Mouse (Mus musculus): ENCODE results near the gene AC131692.1. TPM values are rescaled to one million over a fixed set of nuclear protein-coding genes. Genes with fewer than 3 reads are reported as not detected.

The AC131692.1 gene
- total and polyA plus RNA-seq, 3 experiments: not detected

- H3K36me3 ChIP-seq (ENCODE audit: control insufficient read depth, insufficient read depth, low read length): no peaks in the 10 kb centered on the region
- H3K79me2 ChIP-seq (replicated peaks; ENCODE audit: control insufficient read depth, insufficient read depth, low read length): 0 out of 2 replicates have a peak, but pooled peaks cover 1% of the 10 kb centered on the region
- WGBS: 86% methylated on average over 10 of the region's 10 CpGs
- no peaks in the 10 kb centered on the region for H3K27me3 ChIP-seq (ENCODE audit: control insufficient read depth, insufficient read depth, low read length)
- no peaks in the 10 kb centered on the region for H3K4me1 ChIP-seq (ENCODE audit: control insufficient read depth, insufficient read depth, low read length)
- intact Hi-C loops (cut with DNase I): no loop called here
- no peak overlapping the region for H3K27ac ChIP-seq
- TF ChIP-seq POLR2A (IDR thresholded peaks at IDR 0.05; ENCODE audit: insufficient read depth, low read depth, low read length) (no peak), EP300 (IDR thresholded peaks at IDR 0.05; ENCODE audit: insufficient read depth, low read depth, low read length) (no peak), CTCF (IDR thresholded peaks at IDR 0.05) (no peak)
- H3K9ac ChIP-seq (ENCODE audit: low read depth, low read length): no peak overlapping the region
- no peak overlapping the region for H3K4me3 ChIP-seq
- DNase-seq: no peak
Measured at GRCm38 (mm10) chr19:6069851-6070250, 24.4 kb upstream of the AC131692.1 start.

- 91% methylated on average over 31 of the region's 31 CpGs for WGBS
- Histone ChIP-seq H3K79me2 (replicated peaks; ENCODE audit: control insufficient read depth, insufficient read depth, low read length) (0 out of 2 replicates have a peak, but pooled peaks cover 1% of the 10 kb centered on the region), H3K36me3 (ENCODE audit: control insufficient read depth, insufficient read depth, low read length) (no peaks in the 10 kb centered on the region), H3K4me3 (no peak overlapping the region), H3K27ac (no peak overlapping the region), H3K4me1 (ENCODE audit: control insufficient read depth, insufficient read depth, low read length) (no peaks in the 10 kb centered on the region), H3K27me3 (ENCODE audit: control insufficient read depth, insufficient read depth, low read length) (no peaks in the 10 kb centered on the region), H3K9ac (ENCODE audit: low read depth, low read length) (no peak overlapping the region)
- no peak for DNase-seq
- intact Hi-C loops (cut with DNase I): no loop called here
- TF ChIP-seq CTCF (IDR thresholded peaks at IDR 0.05): no peak
- no peak for TF ChIP-seq EP300 (IDR thresholded peaks at IDR 0.05; ENCODE audit: insufficient read depth, low read depth, low read length)
- no peak for TF ChIP-seq POLR2A (IDR thresholded peaks at IDR 0.05; ENCODE audit: insufficient read depth, low read depth, low read length)
Measured at GRCm38 (mm10) chr19:6070571-6071250, 23.5 kb upstream of the AC131692.1 start.

- Histone ChIP-seq H3K9ac (ENCODE audit: low read depth, low read length) (no peak overlapping the region), H3K27ac (no peak overlapping the region), H3K36me3 (ENCODE audit: control insufficient read depth, insufficient read depth, low read length) (no peaks in the 10 kb centered on the region), H3K4me1 (ENCODE audit: control insufficient read depth, insufficient read depth, low read length) (peaks cover 1% of the 10 kb centered on the region), H3K27me3 (ENCODE audit: control insufficient read depth, insufficient read depth, low read length) (no peaks in the 10 kb centered on the region), H3K4me3 (no peak overlapping the region), H3K79me2 (replicated peaks; ENCODE audit: control insufficient read depth, insufficient read depth, low read length) (0 out of 2 replicates have a peak, but pooled peaks cover 1% of the 10 kb centered on the region)
- 91% methylated on average over 19 of the region's 19 CpGs for WGBS
- intact Hi-C loops (cut with DNase I): no loop called here
- TF ChIP-seq POLR2A (IDR thresholded peaks at IDR 0.05; ENCODE audit: insufficient read depth, low read depth, low read length): no peak
- no peak for TF ChIP-seq CTCF (IDR thresholded peaks at IDR 0.05)
- no peak for TF ChIP-seq EP300 (IDR thresholded peaks at IDR 0.05; ENCODE audit: insufficient read depth, low read depth, low read length)
- DNase-seq: no peak
Measured at GRCm38 (mm10) chr19:6071261-6071660, 23.0 kb upstream of the AC131692.1 start.

- TF ChIP-seq CTCF (IDR thresholded peaks at IDR 0.05) (no peak), POLR2A (IDR thresholded peaks at IDR 0.05; ENCODE audit: insufficient read depth, low read depth, low read length) (no peak), EP300 (IDR thresholded peaks at IDR 0.05; ENCODE audit: insufficient read depth, low read depth, low read length) (no peak)
- Histone ChIP-seq H3K27ac (no peak overlapping the region), H3K9ac (ENCODE audit: low read depth, low read length) (no peak overlapping the region), H3K27me3 (ENCODE audit: control insufficient read depth, insufficient read depth, low read length) (no peaks in the 10 kb centered on the region), H3K4me1 (ENCODE audit: control insufficient read depth, insufficient read depth, low read length) (peaks cover 4% of the 10 kb centered on the region), H3K79me2 (replicated peaks; ENCODE audit: control insufficient read depth, insufficient read depth, low read length) (0 out of 2 replicates have a peak, but pooled peaks cover 1% of the 10 kb centered on the region), H3K4me3 (no peak overlapping the region), H3K36me3 (ENCODE audit: control insufficient read depth, insufficient read depth, low read length) (no peaks in the 10 kb centered on the region)
- WGBS: 92% methylated on average over 5 of the region's 5 CpGs
- intact Hi-C loops (cut with DNase I): no loop called here
- no peak for DNase-seq
Measured at GRCm38 (mm10) chr19:6073889-6074288, 20.3 kb upstream of the AC131692.1 start.

GRCm38 (mm10) chr19:6076564-6077393, 17.4 kb upstream of the AC131692.1 start, which contains the start of gene Vps51:
Gene Vps51, minus strand, starts transcription at chr19:6077231.
- intact Hi-C loops (cut with DNase I): loop anchor here (1.0 kb wide), 1 partner anchor 15 kb away; the partner anchor contains the start of gene Znhit2
- TF ChIP-seq CTCF (IDR thresholded peaks at IDR 0.05): no peak
- TF ChIP-seq POLR2A (IDR thresholded peaks at IDR 0.05; ENCODE audit: insufficient read depth, low read depth, low read length): peak; percentile 74
- peak; percentile 82 for TF ChIP-seq EP300 (IDR thresholded peaks at IDR 0.05; ENCODE audit: insufficient read depth, low read depth, low read length)
- Histone ChIP-seq H3K9ac (ENCODE audit: low read depth, low read length) (peak within 1 kb of the TSS; percentile 76), H3K27me3 (ENCODE audit: control insufficient read depth, insufficient read depth, low read length) (no peaks in the 10 kb centered on the region), H3K4me3 (peak within 1 kb of the TSS; percentile 94), H3K79me2 (replicated peaks; ENCODE audit: control insufficient read depth, insufficient read depth, low read length) (0 out of 2 replicates have a peak, but pooled peaks cover 1% of the 10 kb centered on the region), H3K27ac (peak within 1 kb of the TSS; percentile 84), H3K36me3 (ENCODE audit: control insufficient read depth, insufficient read depth, low read length) (no peaks in the 10 kb centered on the region), H3K4me1 (ENCODE audit: control insufficient read depth, insufficient read depth, low read length) (peaks cover 4% of the 10 kb centered on the region)
- DNase-seq: peak; percentile 88
- under 1% methylated on average over 33 of the region's 33 CpGs for WGBS

Data from heart, adult 2 months (tissue).